Mouse (Mus musculus): ENCODE measurements around the gene Arrdc1.
"Not testable (repeated sequence)": the region's sequence is repeated elsewhere in the genome, so short reads cannot be mapped to it uniquely, and the experiment has no call there.

Arrdc1 gene

GRCm38 (mm10) chr2:24935057-24935796, at the start of gene Arrdc1:
Arrdc1 (minus strand) TSS chr2:24935252.
- DNase-seq (ENCODE audit: low spot score): peak; percentile 95

DNA sequence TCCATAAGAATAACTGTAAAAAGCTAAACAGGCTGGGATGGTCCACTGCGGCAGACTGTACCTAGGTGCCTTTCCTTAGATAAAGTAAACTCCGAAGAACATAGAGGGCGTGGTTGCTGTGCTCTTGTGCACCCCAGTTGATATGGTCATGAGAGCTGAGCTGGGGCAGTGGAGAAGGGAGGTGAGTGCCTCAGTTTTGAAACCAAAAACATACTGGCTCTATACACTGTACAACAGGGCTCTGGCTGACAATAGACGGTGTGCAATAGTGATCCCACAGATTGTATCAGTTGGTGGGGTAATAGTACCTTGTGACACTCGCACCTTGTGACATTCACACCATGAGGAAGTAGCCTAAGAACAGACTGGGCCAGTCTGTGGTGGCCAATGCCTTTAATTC, 41.9 kb upstream of the Arrdc1 start:
- DNase-seq (ENCODE audit: low spot score): no peak

- peak; percentile 93 for DNase-seq (ENCODE audit: low spot score)
These were observed 40.7 kb upstream of the Arrdc1 start, which contains the start of gene Pnpla7 for GRCm38 (mm10) chr2:24975704-24976297. Pnpla7 (plus strand) TSS chr2:24976033.

DNA sequence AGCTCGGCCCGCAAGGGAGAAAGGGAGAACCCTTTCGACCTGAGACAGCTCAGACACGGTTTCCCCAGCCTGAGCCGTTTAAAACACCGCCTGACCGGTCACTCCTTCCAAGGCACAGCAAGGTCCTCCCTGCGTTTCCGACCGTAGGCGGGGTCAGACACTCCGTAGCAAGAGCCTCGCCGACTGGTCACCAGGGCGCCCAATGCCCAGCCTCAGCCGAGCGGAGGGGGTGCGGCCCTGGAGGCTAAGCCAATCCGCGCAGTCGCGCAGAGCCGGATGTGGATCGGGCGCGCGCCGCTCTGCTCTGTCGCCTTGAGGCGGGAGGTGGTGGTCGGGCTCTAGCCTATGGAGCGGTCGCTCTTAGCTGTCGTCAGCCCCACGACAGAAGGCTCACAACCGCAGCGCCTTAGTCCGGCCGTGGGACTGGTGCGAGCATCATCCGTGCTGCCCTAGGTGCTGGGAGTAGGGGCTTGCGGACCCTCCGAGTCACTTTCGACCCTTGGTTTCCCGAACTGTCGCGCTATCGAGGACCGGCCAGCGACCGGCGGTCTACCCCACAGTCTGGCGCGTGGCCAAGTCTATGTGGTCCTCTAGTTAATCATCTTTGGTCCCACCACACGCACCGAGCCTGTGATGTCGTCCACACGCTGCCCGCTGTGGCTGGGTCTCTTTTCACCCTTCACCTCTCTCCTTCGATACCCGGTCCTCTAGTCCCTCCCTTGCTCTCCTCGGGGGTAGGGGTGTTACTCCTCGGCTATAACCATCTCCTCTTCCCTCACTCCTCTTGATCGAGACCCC, 40.1 kb upstream of the Arrdc1 start, which contains the start of gene Mrpl41:
Gene Mrpl41 (minus strand): TSS at position 193 of the 798 bp plus-strand sequence.
- peak; percentile 97 for DNase-seq (ENCODE audit: low spot score)

DNA sequence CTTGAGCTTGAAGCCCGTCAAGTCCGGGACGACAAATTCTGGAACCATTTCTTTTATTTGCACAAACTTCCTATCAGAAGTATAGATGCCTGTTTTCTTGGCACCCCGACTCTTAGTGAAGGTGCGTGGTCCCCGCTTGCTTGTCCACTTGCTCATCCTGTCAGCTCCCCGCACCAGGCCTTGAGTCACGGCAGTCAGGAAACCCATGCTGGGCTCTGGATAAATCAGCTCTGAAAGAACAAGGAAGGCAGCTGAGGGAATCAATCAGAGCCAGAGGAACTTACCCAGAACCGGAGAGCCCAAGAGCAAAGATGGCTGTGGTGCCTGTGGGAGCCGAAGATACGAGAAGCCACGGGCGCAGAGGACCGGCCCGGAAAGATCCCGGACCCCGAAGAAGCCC, 39.4 kb upstream of the Arrdc1 start:
- DNase-seq (ENCODE audit: low spot score): not testable (repeated sequence)

DNA sequence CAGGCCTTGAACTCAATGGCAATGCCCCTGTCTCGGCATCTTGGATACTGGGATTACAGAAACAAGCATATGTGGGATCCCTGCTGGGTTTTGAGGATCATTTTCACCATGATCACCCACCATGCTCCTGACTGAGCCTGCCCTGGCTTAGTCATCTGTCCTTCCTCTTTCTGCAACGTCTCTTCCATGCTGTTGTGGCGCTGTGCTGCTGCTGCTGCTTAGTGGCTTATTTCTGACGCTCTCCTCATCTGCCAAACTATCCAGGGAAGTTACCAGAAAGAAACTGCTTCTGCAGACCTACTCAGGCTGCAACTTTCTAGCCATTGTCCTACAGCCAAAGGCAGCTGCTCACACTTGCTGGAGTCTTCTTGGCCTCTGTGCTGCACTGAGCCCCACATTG, 35.3 kb upstream of the Arrdc1 start:
- DNase-seq (ENCODE audit: low spot score): no peak

- DNase-seq (ENCODE audit: low spot score): peak; percentile 85
These were observed 27.4 kb upstream of the Arrdc1 start, which contains the start of gene Dph7 for GRCm38 (mm10) chr2:24962304-24963000. Dph7 (plus strand) TSS chr2:24962400.

GRCm38 (mm10) chr2:24960910-24961309, 25.9 kb upstream of the Arrdc1 start:
- no peak for DNase-seq (ENCODE audit: low spot score)

DNA sequence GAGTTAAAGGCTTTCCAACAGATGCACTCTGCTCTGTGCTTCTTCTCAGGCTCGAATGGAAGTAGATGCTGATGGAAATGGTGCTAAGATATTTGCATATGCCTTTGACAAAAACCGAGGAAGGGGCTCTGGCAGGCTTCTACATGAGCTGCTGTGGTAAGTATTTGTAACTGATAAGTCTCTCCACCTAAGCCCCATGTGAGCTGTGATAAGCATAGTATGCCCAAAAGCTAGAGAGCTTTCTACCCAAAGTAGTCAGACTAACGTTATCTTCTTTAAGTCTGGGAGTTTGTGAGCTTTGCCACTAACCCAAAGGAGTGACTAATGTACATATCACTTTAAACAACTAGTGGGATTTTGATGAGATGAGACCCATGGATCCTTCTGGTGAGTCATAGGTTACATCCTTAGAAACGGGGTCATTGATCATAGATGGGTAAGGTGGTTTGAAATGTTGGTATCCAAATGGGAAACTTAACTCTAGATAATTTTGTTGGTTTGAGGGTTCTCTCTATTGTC, 17.5 kb upstream of the Arrdc1 start:
- DNase-seq (ENCODE audit: low spot score): no peak

GRCm38 (mm10) chr2:24950189-24950535, 15.1 kb upstream of the Arrdc1 start:
- DNase-seq (ENCODE audit: low spot score): no peak

- peak; percentile 97 for DNase-seq (ENCODE audit: low spot score)
These were observed 14.6 kb upstream of the Arrdc1 start, which contains the start of gene Zmynd19 for GRCm38 (mm10) chr2:24949421-24950188. Zmynd19 (plus strand) TSS chr2:24949792.

DNA sequence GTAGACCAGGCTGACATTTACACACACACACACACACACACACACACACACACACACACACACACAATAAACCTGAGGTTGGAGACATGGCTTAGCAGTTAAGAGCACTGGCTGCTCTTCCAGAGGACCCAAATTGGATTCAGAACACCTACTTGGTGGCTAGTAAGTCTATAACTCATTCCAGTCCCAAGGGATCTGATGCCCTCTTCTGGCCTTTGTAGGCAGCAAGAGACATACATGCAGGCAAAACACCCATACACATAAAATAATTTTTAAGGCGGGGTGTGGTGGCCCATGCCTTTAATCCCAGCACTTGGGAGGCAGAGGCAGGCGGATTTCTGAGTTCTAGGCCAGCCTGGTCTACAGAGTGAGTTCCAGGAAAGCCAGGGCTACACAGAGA, 9.3 kb upstream of the Arrdc1 start:
- DNase-seq (ENCODE audit: low spot score): peak; percentile 38

DNA sequence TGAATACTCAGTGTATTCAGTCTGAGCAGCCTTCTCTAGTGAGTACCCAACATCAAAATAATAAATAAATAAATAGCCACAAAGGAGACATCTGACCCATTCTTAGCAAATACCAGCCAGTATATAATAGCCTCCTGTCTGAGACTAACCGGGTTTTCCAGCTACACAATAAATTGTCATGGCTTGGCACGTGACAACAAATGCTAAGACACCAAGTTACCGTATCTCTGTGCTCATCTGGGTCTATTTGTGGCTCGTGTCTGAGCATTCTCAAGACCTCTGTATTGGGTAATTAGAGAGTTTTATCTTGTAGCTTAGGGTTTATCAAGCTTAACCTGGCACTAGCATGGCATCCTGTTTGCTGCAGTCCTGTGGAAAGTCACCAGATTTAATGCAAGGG, 7.0 kb upstream of the Arrdc1 start:
- DNase-seq (ENCODE audit: low spot score): no peak

- DNase-seq (ENCODE audit: low spot score): no peak
These were observed 550 bp downstream of the Arrdc1 start for GRCm38 (mm10) chr2:24934441-24934963.

- DNase-seq (ENCODE audit: low spot score): peak; percentile 12
These were observed 5.5 kb downstream of the Arrdc1 start for GRCm38 (mm10) chr2:24929593-24929992.

GRCm38 (mm10) chr2:24929119-24929518, 5.9 kb downstream of the Arrdc1 start:
- no peak for DNase-seq (ENCODE audit: low spot score)

DNA sequence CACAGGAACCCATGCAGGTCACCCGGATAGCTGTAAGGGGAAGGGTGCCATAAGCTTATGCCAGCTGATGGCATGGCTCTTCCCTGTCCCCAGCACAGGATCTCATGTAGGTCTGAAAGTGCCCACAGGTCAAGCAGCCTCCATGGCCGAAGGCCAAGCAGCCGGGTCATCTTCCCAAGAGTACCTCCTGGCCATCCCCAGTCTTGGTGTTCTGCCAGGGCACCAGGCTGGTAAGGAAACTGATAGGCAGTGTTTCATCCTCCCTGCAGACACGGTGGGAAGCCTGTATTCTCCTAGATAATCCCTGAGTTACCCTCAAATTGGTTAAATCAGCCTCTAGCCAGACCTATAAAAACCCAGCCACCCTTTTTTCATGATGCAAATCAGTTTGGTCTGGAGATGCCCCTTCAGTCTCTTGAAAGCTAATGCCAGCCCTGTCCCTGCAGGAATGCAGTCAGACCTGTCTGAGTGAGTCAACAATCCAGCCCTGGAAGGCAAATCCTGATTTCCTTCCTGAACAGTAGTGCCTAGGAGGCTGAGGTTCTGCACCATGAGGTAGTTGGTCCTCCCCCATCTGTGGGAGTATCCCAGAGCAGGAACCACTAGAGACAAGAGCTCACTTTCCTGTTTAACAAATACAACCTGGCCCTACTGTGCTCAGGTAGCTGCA, 7.1 kb downstream of the Arrdc1 start:
- DNase-seq (ENCODE audit: low spot score): no peak

DNA sequence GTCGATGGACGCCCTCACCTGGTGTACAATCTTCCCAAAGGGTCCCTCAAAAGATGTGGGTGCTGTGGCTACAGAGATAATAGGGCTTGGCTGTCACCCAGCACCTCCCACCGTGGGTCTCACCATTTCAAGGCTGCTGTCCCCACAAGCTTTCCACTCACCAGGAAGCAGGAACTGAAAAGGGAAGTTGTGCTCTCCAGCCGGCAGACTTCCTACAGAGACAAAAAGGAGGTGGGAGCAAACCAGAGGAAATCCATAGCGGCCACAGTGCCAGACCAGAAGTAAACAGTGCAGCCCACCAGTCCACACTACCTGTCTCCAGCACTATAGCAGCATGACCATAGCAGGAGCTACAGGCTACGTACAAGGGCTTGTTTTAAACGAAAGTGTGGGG, 8.1 kb downstream of the Arrdc1 start:
- DNase-seq (ENCODE audit: low spot score): no peak

DNA sequence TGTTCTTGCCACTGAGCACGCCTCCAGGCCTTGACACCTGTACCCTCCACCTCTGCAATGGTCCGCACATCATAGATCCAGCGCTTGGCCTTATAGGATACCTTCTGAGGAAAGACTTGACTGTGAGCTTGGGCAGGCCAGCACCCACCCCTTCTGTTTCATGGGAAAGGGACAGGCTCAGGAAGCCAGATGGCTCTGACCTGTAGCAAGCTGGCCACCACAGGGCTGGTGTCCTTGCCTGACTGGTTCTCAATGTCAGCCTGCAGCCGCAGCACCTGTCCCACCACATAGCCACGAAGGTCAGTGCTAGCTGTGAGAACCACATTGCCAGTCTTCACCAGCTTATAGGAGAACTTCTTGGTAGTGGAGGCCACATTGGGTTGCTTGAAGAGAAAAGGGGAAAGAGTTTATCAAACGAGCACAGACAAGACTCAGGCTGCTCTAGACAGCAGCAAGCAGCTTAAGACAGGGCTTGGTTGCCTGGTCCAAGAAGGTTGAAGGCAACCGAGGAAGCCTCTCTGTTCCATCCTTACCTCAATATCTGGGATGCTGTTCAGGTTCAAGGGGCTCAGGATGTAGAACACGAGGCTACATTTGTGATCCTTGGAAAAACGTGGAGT, 8.6 kb downstream of the Arrdc1 start:
- DNase-seq (ENCODE audit: low spot score): no peak

DNA sequence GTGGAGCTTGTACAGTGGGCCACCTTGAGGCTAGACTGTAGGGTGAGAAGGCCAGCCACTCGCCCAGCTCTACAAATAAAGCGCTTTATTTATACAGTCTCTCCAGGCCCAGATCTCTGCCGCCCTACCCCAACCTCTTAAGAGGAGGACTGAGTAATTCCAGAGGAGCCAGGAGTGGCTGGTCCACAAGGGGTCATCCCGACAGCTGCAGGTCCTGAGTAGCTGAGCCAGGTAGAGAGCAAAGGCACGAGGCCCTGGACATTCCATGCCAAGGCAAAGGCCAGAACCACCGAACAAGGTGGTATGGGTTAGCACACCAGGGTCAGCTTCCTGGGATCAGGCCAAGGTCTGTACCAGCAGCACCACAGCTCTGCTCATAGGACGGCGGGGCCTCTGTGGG, 9.8 kb downstream of the Arrdc1 start:
- DNase-seq (ENCODE audit: low spot score): no peak

All from T-cell, adult 2 months (primary cell).